Mouse (Mus musculus): Measurements from ENCODE around the gene Slc5a11. TPM values are rescaled to one million over a fixed set of nuclear protein-coding genes. Genes with fewer than 3 reads are reported as not detected.

Gene Slc5a11
- polyA plus RNA-seq, 1 experiment, result 0.50 TPM

DNA sequence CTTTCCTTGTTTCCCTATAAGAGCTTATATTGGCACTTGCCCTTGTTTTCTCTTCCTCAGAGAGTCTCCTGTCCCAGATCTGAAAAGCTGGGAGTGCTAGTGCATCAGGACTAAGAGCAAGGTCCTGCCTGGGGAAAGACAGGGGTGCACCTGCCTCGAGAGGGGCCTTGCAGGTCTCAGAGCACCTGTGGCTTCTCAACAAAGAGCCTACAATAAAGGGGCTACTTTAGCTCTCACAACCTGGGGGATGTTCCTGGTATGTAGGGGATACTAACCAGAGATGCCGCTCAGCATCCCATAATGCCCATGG, 6.0 kb downstream of the Slc5a11 start:
- no peak overlapping the region for H3K4me3 ChIP-seq (ENCODE audit: insufficient read depth, low read length)
- H3K27ac ChIP-seq (ENCODE audit: insufficient read depth, low read length), result no peak overlapping the region

GRCm38 (mm10) chr7:123224076-123224475, 9.5 kb downstream of the Slc5a11 start:
- Histone ChIP-seq H3K27ac (ENCODE audit: insufficient read depth, low read length) (no peak overlapping the region), H3K4me1 (ENCODE audit: control insufficient read depth, insufficient read depth, low read length) (peaks cover 2% of the 10 kb centered on the region; the same call in 1 of the 2 replicates), H3K4me3 (ENCODE audit: insufficient read depth, low read length) (no peak overlapping the region)
- no peak for TF ChIP-seq POLR2A (IDR thresholded peaks at IDR 0.05; ENCODE audit: extremely low read depth, insufficient read depth, low read length)

More for the DNA sequence above, 6.0 kb downstream of the Slc5a11 start:
- TF ChIP-seq CTCF (IDR thresholded peaks at IDR 0.05; ENCODE audit: extremely low read depth, insufficient read depth, low read length) (no peak), POLR2A (IDR thresholded peaks at IDR 0.05; ENCODE audit: extremely low read depth, insufficient read depth, low read length) (no peak)
- peaks cover 2% of the 10 kb centered on the region; the same call in 1 of the 2 replicates for H3K4me1 ChIP-seq (ENCODE audit: control insufficient read depth, insufficient read depth, low read length)

DNA sequence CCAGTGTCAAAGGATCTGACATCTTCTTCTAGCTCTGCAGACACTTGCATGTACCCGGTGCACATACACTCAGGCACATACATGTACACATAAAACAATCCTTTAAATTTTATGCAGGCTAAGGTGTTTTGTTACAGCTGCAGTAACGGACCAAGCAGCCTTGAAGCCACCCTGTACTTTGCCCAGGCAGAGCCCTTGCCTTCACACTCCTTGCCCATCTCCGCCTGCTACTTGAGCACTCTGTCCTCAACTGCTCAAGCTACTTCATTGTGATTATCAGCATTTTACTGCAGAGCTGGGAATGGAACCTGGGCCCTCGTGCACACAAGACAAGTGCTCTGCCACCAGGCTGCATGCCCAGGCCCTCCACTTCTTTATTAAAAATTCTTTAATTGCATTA, 10.6 kb downstream of the Slc5a11 start:
- no peak for TF ChIP-seq CTCF (IDR thresholded peaks at IDR 0.05; ENCODE audit: extremely low read depth, insufficient read depth, low read length)
- TF ChIP-seq POLR2A (IDR thresholded peaks at IDR 0.05; ENCODE audit: extremely low read depth, insufficient read depth, low read length), result no peak
- Histone ChIP-seq H3K4me1 (ENCODE audit: control insufficient read depth, insufficient read depth, low read length) (no peaks in the 10 kb centered on the region), H3K4me3 (ENCODE audit: insufficient read depth, low read length) (no peak overlapping the region), H3K27ac (ENCODE audit: insufficient read depth, low read length) (no peak overlapping the region)

DNA sequence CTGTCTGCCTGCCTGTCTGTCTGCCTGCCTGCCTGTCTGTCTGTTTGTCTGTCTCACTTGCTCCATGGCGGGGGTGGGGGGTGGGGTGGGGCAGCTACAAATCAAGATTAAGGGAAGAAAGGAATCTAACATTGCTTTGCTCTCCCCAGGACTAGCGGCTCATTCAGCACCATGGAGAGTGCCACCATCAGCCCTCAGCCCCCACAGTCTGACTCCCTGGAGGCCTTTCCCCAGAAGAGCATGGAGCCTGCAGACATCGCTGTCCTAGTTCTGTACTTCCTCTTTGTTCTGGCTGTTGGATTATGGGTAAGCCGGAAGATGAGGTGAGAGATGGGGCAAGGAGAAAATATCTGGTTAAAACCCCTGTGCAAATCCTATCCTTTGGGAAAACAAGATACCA, 20.9 kb downstream of the Slc5a11 start:
- H3K27ac ChIP-seq (ENCODE audit: insufficient read depth, low read length), result no peak overlapping the region
- H3K4me3 ChIP-seq (ENCODE audit: insufficient read depth, low read length), result no peak overlapping the region
- no peak for TF ChIP-seq CTCF (IDR thresholded peaks at IDR 0.05; ENCODE audit: extremely low read depth, insufficient read depth, low read length)
- TF ChIP-seq POLR2A (IDR thresholded peaks at IDR 0.05; ENCODE audit: extremely low read depth, insufficient read depth, low read length), result no peak
- H3K4me1 ChIP-seq (ENCODE audit: control insufficient read depth, insufficient read depth, low read length), result no peaks in the 10 kb centered on the region

GRCm38 (mm10) chr7:123238621-123239020, 24.0 kb downstream of the Slc5a11 start:
- H3K4me1 ChIP-seq (ENCODE audit: control insufficient read depth, insufficient read depth, low read length), result no peaks in the 10 kb centered on the region
- TF ChIP-seq CTCF (IDR thresholded peaks at IDR 0.05; ENCODE audit: extremely low read depth, insufficient read depth, low read length), result no peak
- no peak for TF ChIP-seq POLR2A (IDR thresholded peaks at IDR 0.05; ENCODE audit: extremely low read depth, insufficient read depth, low read length)
- H3K4me3 ChIP-seq (ENCODE audit: insufficient read depth, low read length), result no peak overlapping the region
- H3K27ac ChIP-seq (ENCODE audit: insufficient read depth, low read length), result no peak overlapping the region

GRCm38 (mm10) chr7:123240064-123240463, 25.5 kb downstream of the Slc5a11 start:
- H3K27ac ChIP-seq (ENCODE audit: insufficient read depth, low read length), result no peak overlapping the region
- TF ChIP-seq POLR2A (IDR thresholded peaks at IDR 0.05; ENCODE audit: extremely low read depth, insufficient read depth, low read length) (no peak), CTCF (IDR thresholded peaks at IDR 0.05; ENCODE audit: extremely low read depth, insufficient read depth, low read length) (no peak)
- H3K4me3 ChIP-seq (ENCODE audit: insufficient read depth, low read length), result no peak overlapping the region
- H3K4me1 ChIP-seq (ENCODE audit: control insufficient read depth, insufficient read depth, low read length), result no peaks in the 10 kb centered on the region

DNA sequence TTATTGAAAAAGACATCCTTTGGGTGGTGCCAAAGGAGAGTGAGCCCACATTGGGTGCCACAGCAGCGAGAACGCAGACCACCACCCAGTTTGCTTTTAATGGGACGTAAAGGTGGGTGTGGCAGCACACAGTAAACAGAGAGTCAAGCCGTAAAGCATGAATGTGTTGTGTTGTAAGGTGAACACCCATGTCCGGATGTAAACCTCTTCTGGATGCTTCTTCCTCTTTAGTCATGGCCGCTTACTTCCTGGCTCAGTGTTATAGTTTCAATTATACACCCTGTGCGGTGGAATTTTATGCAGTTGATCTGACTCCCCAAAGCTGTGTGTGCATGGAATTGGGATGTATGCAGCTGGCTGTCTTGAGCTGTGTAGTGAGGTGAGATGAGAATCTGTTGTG, 27.7 kb downstream of the Slc5a11 start:
- Histone ChIP-seq H3K27ac (ENCODE audit: insufficient read depth, low read length) (no peak overlapping the region), H3K4me3 (ENCODE audit: insufficient read depth, low read length) (no peak overlapping the region), H3K4me1 (ENCODE audit: control insufficient read depth, insufficient read depth, low read length) (no peaks in the 10 kb centered on the region)
- no peak for TF ChIP-seq CTCF (IDR thresholded peaks at IDR 0.05; ENCODE audit: extremely low read depth, insufficient read depth, low read length)
- no peak for TF ChIP-seq POLR2A (IDR thresholded peaks at IDR 0.05; ENCODE audit: extremely low read depth, insufficient read depth, low read length)

DNA sequence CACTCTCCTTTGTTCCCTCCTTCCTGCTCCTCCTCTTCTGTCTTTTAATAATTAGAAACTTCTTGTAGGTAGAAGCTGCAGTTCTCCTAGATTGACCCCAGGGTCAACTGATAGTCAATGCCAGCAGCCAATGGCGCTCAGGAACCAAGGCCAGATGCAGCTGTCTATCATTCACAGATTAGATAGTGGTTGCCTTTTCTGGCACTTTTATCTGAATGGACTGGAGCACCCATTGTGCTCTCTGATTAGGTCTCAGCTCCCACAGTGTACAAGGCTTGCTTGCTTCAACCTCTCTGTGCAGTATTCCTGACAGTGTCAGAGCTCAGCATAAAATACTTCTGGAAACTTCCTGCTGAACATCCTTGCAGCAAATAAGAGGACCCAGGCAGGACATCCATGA, 30.3 kb downstream of the Slc5a11 start:
- Histone ChIP-seq H3K4me1 (ENCODE audit: control insufficient read depth, insufficient read depth, low read length) (no peaks in the 10 kb centered on the region), H3K27ac (ENCODE audit: insufficient read depth, low read length) (no peak overlapping the region), H3K4me3 (ENCODE audit: insufficient read depth, low read length) (no peak overlapping the region)
- TF ChIP-seq CTCF (IDR thresholded peaks at IDR 0.05; ENCODE audit: extremely low read depth, insufficient read depth, low read length) (no peak), POLR2A (IDR thresholded peaks at IDR 0.05; ENCODE audit: extremely low read depth, insufficient read depth, low read length) (no peak)

DNA sequence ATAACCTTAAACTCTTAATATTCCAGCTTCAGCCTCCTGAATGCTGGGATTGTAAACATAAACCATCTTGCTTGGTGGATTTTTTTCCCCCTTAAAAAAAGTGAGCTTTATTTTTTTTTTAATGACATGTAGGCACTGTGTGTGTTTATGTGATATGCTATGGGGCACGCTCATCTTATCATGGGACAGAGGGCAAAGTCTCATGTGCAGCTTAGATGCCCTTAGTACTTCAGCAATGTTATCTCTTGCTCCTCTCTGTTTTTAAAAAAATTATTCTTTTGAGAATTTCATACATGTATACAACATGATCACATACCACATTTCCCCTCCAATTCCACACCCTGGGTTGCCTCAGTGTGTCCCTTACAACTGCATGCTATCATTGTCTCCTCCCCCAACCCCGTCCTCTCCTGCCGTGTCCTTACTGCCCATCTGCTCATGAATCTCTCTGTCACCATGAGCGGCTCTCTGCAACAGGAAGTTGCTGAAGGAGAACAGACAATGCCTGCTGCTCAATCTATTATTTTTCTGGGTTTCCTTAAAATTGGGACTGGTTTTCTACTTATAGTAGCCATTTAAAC, 32.0 kb downstream of the Slc5a11 start:
- Histone ChIP-seq H3K4me1 (ENCODE audit: control insufficient read depth, insufficient read depth, low read length) (no peaks in the 10 kb centered on the region), H3K27ac (ENCODE audit: insufficient read depth, low read length) (no peak overlapping the region), H3K4me3 (ENCODE audit: insufficient read depth, low read length) (no peak overlapping the region)
- no peak for TF ChIP-seq CTCF (IDR thresholded peaks at IDR 0.05; ENCODE audit: extremely low read depth, insufficient read depth, low read length)
- TF ChIP-seq POLR2A (IDR thresholded peaks at IDR 0.05; ENCODE audit: extremely low read depth, insufficient read depth, low read length), result no peak

GRCm38 (mm10) chr7:123248166-123248565, 33.6 kb downstream of the Slc5a11 start:
- Histone ChIP-seq H3K4me3 (ENCODE audit: insufficient read depth, low read length) (no peak overlapping the region), H3K4me1 (ENCODE audit: control insufficient read depth, insufficient read depth, low read length) (peaks cover under 1% of the 10 kb centered on the region; the same call in 1 of the 2 replicates), H3K27ac (ENCODE audit: insufficient read depth, low read length) (no peak overlapping the region)
- TF ChIP-seq POLR2A (IDR thresholded peaks at IDR 0.05; ENCODE audit: extremely low read depth, insufficient read depth, low read length) (no peak), CTCF (IDR thresholded peaks at IDR 0.05; ENCODE audit: extremely low read depth, insufficient read depth, low read length) (no peak)

All from cortical plate, adult 2 months (tissue).